Mouse (Mus musculus): ENCODE data around the gene Kcnk6.
"Not testable (repeated sequence)": the region's sequence is repeated elsewhere in the genome, so short reads cannot be mapped to it uniquely, and the experiment has no call there.

DNA sequence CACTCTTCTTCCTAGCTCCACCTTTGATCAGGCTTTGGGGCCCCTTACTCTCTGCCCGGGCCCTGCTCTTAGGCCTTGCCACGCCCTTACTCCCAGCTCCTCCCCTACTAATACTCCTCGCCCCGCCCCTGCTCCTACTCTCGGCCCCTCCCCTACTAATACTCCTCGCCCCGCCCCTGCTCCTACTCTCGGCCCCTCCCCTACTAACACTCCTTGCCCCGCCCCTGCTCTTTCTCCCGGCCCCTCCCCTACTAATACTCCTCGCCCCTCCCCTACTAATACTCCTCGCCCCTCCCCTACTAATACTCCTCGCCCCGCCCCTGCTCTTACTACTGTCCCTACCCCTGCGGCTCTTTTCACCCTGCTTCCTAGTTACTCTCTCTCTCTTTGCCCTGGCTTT is 21.3 kb downstream of the Kcnk6 start:
- not testable (repeated sequence) for TF ChIP-seq GATA1, TAL1 (IDR thresholded peaks at IDR 0.05; ENCODE audit: low read length)

Measured in erythroblast, embryonic 14.5 days (primary cell).